Mouse (Mus musculus): ENCODE results near the gene Prr7. TPM values are rescaled to one million over a fixed set of nuclear protein-coding genes. Genes with fewer than 3 reads are reported as not detected.

The Prr7 gene
- polyA plus RNA-seq (2012; rRNA removed): 0.32 and 0.62 TPM in 2 replicates
- 0.14 TPM in 1 of 2 replicates, not detected in the other for polyA plus RNA-seq (2014; fragmentation: Nextera tagmentation; extraction: Ambion mirVana)

- Histone ChIP-seq H3K36me3 (replicated peaks; ENCODE audit: control insufficient read depth, insufficient read depth, low read depth) (peaks cover 8% of the 10 kb centered on the region), H3K9me3 (ENCODE audit: control insufficient read depth, low read length) (no peaks in the 10 kb centered on the region), H3K4me2 (ENCODE audit: low read depth) (peak within 1 kb of the TSS; percentile 55), H3K9ac (replicated peaks) (no peak within 1 kb of the TSS), H3K27me3 (ENCODE audit: control insufficient read depth, insufficient read depth, low read length) (peaks cover 20% of the 10 kb centered on the region), H3K27ac (no peak within 1 kb of the TSS), H3K4me3 (ENCODE audit: insufficient read depth in 1 of 2, low read depth in 2 of 2, low read length in 2 of 2) (peak within 1 kb of the TSS; percentile 14 to 35), H3K4me1 (replicated peaks; ENCODE audit: control insufficient read depth in 2 of 2, insufficient read depth in 2 of 2, low read length in 1 of 2) (no peaks in the 10 kb centered on the region)
- DNase-seq (ENCODE audit: low read depth in 3 of 3, low spot score in 3 of 3) (no peak), ATAC-seq (ENCODE audit: insufficient read depth) (no peak)
- TF ChIP-seq CTCF (IDR thresholded peaks at IDR 0.05; ENCODE audit: low read depth): no peak
- no peak for TF ChIP-seq EP300 (IDR thresholded peaks at IDR 0.05; ENCODE audit: low read depth)
- under 1% methylated on average over 77 of the region's 84 CpGs for WGBS (ENCODE audit: insufficient replicate concordance)
These were observed at the start of gene Prr7 for GRCm38 (mm10) chr13:55464027-55464884. Gene Prr7, plus strand, starts transcription at chr13:55464267.

DNA sequence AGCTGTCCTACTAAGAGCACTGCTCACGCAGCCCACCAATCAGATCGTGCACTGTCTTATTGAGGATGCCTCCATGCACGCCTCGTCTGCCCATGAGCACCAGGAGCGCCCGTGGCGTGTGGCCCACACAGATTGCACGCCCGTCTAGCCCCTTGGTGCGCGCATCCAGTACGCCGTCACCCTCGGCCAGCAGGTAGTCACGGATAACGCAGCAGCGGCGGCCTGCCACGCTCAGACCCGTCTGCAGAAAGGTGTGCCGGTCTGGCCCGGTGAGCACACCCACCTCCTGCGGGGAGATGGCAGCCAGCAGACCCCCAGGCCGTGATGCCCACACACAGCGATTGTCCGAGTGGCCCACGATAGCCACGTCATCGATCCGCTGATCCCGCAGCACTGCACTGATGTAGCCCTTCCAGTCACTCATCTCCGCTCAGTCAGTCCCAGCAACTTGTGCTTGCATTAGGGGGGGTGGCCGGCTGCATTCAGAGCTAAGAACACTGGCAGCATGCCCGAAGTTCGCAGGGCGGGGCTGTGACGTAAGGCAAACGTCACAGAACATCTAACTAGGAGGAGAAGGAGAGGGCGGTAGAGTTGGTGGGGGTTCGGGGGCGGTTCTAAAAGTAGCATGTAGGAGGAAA is 49.2 kb upstream of the Prr7 start, which contains the start of gene Pfn3:
TSS of gene Pfn3 (minus strand) at position 490 of the 638 bp plus-strand sequence.
- H3K27me3 ChIP-seq (ENCODE audit: control insufficient read depth, insufficient read depth, low read length): peaks cover 27% of the 10 kb centered on the region
- no peak within 1 kb of the TSS for H3K27ac ChIP-seq
- no peak for TF ChIP-seq EP300 (IDR thresholded peaks at IDR 0.05; ENCODE audit: low read depth)
- 0 out of 2 replicates have a peak, but pooled peaks have one; percentile 2 for TF ChIP-seq CTCF (IDR thresholded peaks at IDR 0.05; ENCODE audit: low read depth)
- WGBS (ENCODE audit: insufficient replicate concordance): 11% methylated on average over 41 of the region's 41 CpGs
- H3K9ac ChIP-seq (replicated peaks): no peak within 1 kb of the TSS
- H3K9me3 ChIP-seq (ENCODE audit: control insufficient read depth, low read length): no peaks in the 10 kb centered on the region
- ATAC-seq (ENCODE audit: insufficient read depth): no peak
- no peak within 1 kb of the TSS for H3K4me3 ChIP-seq (ENCODE audit: insufficient read depth in 1 of 2, low read depth in 2 of 2, low read length in 2 of 2)
- H3K4me2 ChIP-seq (ENCODE audit: low read depth): peak within 1 kb of the TSS; percentile 36
- H3K4me1 ChIP-seq (replicated peaks; ENCODE audit: control insufficient read depth in 2 of 2, insufficient read depth in 2 of 2, low read length in 1 of 2): no peaks in the 10 kb centered on the region
- no peaks in the 10 kb centered on the region for H3K36me3 ChIP-seq (replicated peaks; ENCODE audit: control insufficient read depth, insufficient read depth, low read depth)
- DNase-seq (ENCODE audit: low read depth in 3 of 3, low spot score in 3 of 3): no peak

DNA sequence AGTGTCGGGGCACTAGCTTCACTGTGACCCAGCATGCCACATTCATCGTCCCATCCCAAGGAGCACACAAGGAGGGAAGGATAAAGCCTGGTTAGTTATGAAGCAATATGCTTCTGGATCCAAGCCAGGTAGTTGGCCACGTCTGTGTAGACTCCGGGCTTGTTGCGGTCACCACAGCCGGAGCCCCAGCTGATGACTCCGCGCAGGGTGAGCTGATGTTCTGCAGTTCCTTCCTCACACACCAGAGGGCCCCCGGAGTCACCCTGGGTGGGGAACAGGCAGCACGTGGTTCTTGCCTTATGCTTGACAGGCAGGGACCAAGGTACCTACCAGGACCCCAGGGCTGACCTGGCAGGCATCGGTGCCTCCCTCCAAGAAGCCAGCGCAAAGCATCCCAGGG is 46.1 kb upstream of the Prr7 start:
- peaks cover 49% of the 10 kb centered on the region for H3K27me3 ChIP-seq (ENCODE audit: control insufficient read depth, insufficient read depth, low read length)
- no peaks in the 10 kb centered on the region for H3K4me1 ChIP-seq (replicated peaks; ENCODE audit: control insufficient read depth in 2 of 2, insufficient read depth in 2 of 2, low read length in 1 of 2)
- no peak overlapping the region for H3K9ac ChIP-seq (replicated peaks)
- TF ChIP-seq CTCF (IDR thresholded peaks at IDR 0.05; ENCODE audit: low read depth) (peak; percentile 95), EP300 (IDR thresholded peaks at IDR 0.05; ENCODE audit: low read depth) (no peak)
- H3K4me2 ChIP-seq (ENCODE audit: low read depth): no peak overlapping the region
- no peak overlapping the region for H3K27ac ChIP-seq
- no peaks in the 10 kb centered on the region for H3K36me3 ChIP-seq (replicated peaks; ENCODE audit: control insufficient read depth, insufficient read depth, low read depth)
- WGBS (ENCODE audit: insufficient replicate concordance): 11% methylated on average over 12 of the region's 12 CpGs
- no peak overlapping the region for H3K4me3 ChIP-seq (ENCODE audit: insufficient read depth in 1 of 2, low read depth in 2 of 2, low read length in 2 of 2)
- no peaks in the 10 kb centered on the region for H3K9me3 ChIP-seq (ENCODE audit: control insufficient read depth, low read length)
- DNase-seq (ENCODE audit: low read depth in 3 of 3, low spot score in 3 of 3) (peak; percentile 38 to 49 (median 48)), ATAC-seq (ENCODE audit: insufficient read depth) (peak; percentile 62; the same call in 1 of the 2 replicates)

- Histone ChIP-seq H3K4me3 (ENCODE audit: insufficient read depth in 1 of 2, low read depth in 2 of 2, low read length in 2 of 2) (no peak overlapping the region), H3K4me1 (replicated peaks; ENCODE audit: control insufficient read depth in 2 of 2, insufficient read depth in 2 of 2, low read length in 1 of 2) (no peaks in the 10 kb centered on the region), H3K9me3 (ENCODE audit: control insufficient read depth, low read length) (no peaks in the 10 kb centered on the region), H3K36me3 (replicated peaks; ENCODE audit: control insufficient read depth, insufficient read depth, low read depth) (no peaks in the 10 kb centered on the region), H3K27ac (no peak overlapping the region), H3K4me2 (ENCODE audit: low read depth) (no peak overlapping the region), H3K27me3 (ENCODE audit: control insufficient read depth, insufficient read depth, low read length) (peaks cover 49% of the 10 kb centered on the region), H3K9ac (replicated peaks) (no peak overlapping the region)
- TF ChIP-seq EP300 (IDR thresholded peaks at IDR 0.05; ENCODE audit: low read depth): no peak
- no peak for TF ChIP-seq CTCF (IDR thresholded peaks at IDR 0.05; ENCODE audit: low read depth)
- WGBS (ENCODE audit: insufficient replicate concordance): 59% methylated on average over 5 of the region's 5 CpGs
- ATAC-seq (ENCODE audit: insufficient read depth): no peak
- no peak for DNase-seq (ENCODE audit: low read depth in 3 of 3, low spot score in 3 of 3)
These were observed 44.9 kb upstream of the Prr7 start for GRCm38 (mm10) chr13:55419142-55419541.
